Mouse (Mus musculus): Measurements from ENCODE around the gene Narfl.

GRCm38 (mm10) chr17:25824362-25825142 lies 51.0 kb downstream of the Narfl start:
- TF ChIP-seq CTCF (IDR thresholded peaks at IDR 0.05; ENCODE audit: control insufficient read depth, insufficient read depth, insufficient replicate concordance, low read depth, low read length) (no peak), POLR2A (IDR thresholded peaks at IDR 0.05; ENCODE audit: control insufficient read depth, low read depth, low read length) (no peak)

Data from testis, adult 2 months (tissue).